Mouse (Mus musculus) lung, postnatal 0 days (tissue): ENCODE data around the gene Tia1.

ENCODE experiments used
- CTCF ChIP-seq: IDR thresholded peaks from 2 replicates; pipeline ENCODE4 v1.5.1; 2016; ENCODE audit warnings: antibody characterized with exemption, mild to moderate bottlenecking
- EP300 ChIP-seq: IDR thresholded peaks from 2 replicates; pipeline ENCODE4 v1.6.1; 2016; ENCODE audit warnings: antibody characterized with exemption, mild to moderate bottlenecking, control low read depth

DNA sequence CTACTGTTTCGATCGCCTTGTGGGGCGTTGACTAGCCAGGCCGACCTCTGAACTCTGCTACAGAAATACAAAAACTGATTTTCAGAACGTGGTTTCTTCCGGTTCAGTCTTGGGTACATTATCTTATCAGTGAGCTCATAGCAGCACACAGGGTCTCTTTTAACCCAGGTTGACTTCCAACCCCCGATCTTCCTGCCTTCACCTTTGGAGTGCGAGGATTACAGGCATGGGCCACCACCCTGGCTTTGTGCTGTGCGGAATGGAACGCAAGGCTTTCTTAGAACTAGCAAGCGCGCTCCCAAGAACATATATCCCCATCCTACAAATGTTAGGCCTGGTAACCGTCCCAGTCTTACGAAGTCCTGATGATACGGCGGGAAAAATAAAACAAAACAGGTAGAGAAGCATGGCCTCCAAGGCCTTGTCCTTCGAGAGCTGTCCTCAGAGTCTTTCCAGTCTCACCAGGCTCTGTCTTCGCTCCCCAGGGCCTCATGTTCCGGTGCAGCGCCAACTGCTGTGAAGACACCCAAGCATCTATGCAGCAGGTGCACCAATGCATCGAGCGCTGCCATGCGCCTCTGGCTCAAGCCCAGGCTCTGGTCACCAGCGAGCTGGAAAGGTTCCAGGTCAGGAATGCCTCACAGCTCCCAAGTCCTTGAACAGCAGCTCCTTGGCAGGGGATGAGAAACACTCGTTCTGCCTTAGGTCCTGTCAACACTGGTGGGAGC is 37.7 kb upstream of the Tia1 start:
- no peak for TF ChIP-seq CTCF
- no peak for TF ChIP-seq EP300
